Mouse (Mus musculus): ENCODE results near the gene Gm20403.

- TF ChIP-seq CTCF (IDR thresholded peaks at IDR 0.05; ENCODE audit: insufficient read depth, low read length) = no peak
- no peak for TF ChIP-seq POLR2A (IDR thresholded peaks at IDR 0.05; ENCODE audit: borderline replicate concordance, extremely low read depth, low read depth, low read length)
Measured at GRCm38 (mm10) chr12:55006071-55006470, 19.7 kb upstream of the Gm20403 start.

Measured in lung, adult 2 months (tissue).